Mouse (Mus musculus) kidney, embryonic 15.5 days (tissue): ENCODE data around the gene Snrnp200. TPM values are rescaled to one million over a fixed set of nuclear protein-coding genes. Genes with fewer than 3 reads are reported as not detected.

Source experiments
- polyA plus RNA-seq: library from polyadenylated mRNA; unstranded; fragments of >200 nt; fragmentation: Nextera tagmentation; extraction: Ambion mirVana; gene quantifications from 2 replicates; pipeline ENCODE4 v1.2.1, GENCODE M21; 2015

Snrnp200 gene
- polyA plus RNA-seq, 1 experiment from 2014 or later, result 64.1 TPM

Other genes with a start within 250 kb of the Snrnp200 start
- gene Ap4e1, start 199.7 kb upstream of the Snrnp200 start, polyA plus RNA-seq, result 11.7 and 12.1 TPM in 2 replicates
- 43.6 and 43.7 TPM in 2 replicates for gene Blvra, start 137.7 kb upstream of the Snrnp200 start, polyA plus RNA-seq
- gene Ncaph, start 74.4 kb upstream of the Snrnp200 start, polyA plus RNA-seq, result 90.2 and 90.5 TPM in 2 replicates
- 22.5 and 25.0 TPM in 2 replicates for gene Itpripl1, start 64.9 kb upstream of the Snrnp200 start, polyA plus RNA-seq
- gene 1810024B03Rik, start 106 bp upstream of the Snrnp200 start, polyA plus RNA-seq, result 2.0 and 2.7 TPM in 2 replicates
- 66.8 and 70.8 TPM in 2 replicates for gene Ciao1, start 39.4 kb downstream of the Snrnp200 start, polyA plus RNA-seq
- gene Tmem127, start 39.5 kb downstream of the Snrnp200 start, polyA plus RNA-seq, result 29.0 and 29.3 TPM in 2 replicates
- gene Stard7, start 61.8 kb downstream of the Snrnp200 start, polyA plus RNA-seq, result 76.7 and 78.0 TPM in 2 replicates
- 8.8 and 9.0 TPM in 2 replicates for gene Dusp2, start 127.8 kb downstream of the Snrnp200 start, polyA plus RNA-seq
- gene Astl, start 130.3 kb downstream of the Snrnp200 start, polyA plus RNA-seq, result not detected in 2 replicates
- 4.4 and 5.1 TPM in 2 replicates for gene Adra2b, start 154.8 kb downstream of the Snrnp200 start, polyA plus RNA-seq
- 0.30 TPM in 2 replicates for gene Gpat2, start 216.8 kb downstream of the Snrnp200 start, polyA plus RNA-seq
- 26.7 and 34.9 TPM in 2 replicates for gene Fahd2a, start 236.2 kb downstream of the Snrnp200 start, polyA plus RNA-seq